Mouse (Mus musculus): Measurements from ENCODE around the gene Hmcn1.

DNA sequence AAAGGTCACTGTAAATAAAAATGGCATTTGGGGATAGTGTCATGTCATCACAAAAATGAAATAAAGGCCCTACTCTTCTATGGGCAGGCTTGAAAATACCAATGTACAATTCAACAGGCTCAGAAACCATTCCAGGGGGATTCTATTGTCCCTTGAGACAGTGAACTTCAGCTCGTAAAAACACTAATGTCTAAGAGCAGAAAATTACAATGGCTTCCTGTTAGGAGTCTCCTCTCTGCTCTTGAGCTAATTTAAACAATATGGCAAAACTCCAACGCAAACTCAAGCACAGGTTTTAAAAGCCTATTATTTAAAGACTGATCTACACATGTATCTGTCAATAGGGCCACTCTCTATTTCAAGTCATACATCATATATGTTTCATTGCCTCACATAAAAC is 49.6 kb downstream of the Hmcn1 start:
- no peak for TF ChIP-seq POLR2A (IDR thresholded peaks at IDR 0.05; ENCODE audit: extremely low read depth, insufficient read depth, low read length)
- TF ChIP-seq CTCF (IDR thresholded peaks at IDR 0.05; ENCODE audit: extremely low read depth, insufficient read depth, low read length), result no peak

Data from cortical plate, adult 2 months (tissue).